Mouse (Mus musculus) ovary, postnatal 14 days (tissue): ENCODE measurements at regions not wholly inside any gene's neighbourhood (a gene's known extent, or its start where the extent isn't known, plus 50 kb on each side); places are given as distances from the start of the nearest gene placed in this dataset.

Source experiments
- DNase-seq: peaks from one replicate; pipeline ENCODE4 v3.0.0; 2022; ENCODE audit warnings: low spot score

GRCm38 (mm10) chr4:82092296-82093230 lies 613.0 kb downstream of the Nfib start:
- DNase-seq, result no peak

DNA sequence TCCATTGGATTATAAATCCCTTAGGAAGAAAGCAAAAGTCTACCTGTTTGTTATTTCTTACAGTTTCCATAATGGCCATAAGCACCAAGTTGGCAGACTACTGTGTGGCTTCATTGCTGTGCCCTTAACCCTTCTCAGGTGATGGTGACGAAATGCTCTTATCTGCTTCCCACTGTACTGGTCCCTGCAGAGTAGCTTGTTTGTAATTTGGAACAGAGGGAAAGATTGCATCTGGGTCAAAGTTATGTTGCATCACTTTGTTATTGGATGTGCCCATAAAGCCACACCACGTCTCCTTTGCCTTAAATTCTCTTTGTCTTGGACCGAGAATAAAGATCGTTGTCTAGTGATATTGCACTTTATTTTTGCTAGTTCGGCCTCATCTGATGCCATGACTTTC lies 615.9 kb downstream of the Nfib start:
- no peak for DNase-seq

DNA sequence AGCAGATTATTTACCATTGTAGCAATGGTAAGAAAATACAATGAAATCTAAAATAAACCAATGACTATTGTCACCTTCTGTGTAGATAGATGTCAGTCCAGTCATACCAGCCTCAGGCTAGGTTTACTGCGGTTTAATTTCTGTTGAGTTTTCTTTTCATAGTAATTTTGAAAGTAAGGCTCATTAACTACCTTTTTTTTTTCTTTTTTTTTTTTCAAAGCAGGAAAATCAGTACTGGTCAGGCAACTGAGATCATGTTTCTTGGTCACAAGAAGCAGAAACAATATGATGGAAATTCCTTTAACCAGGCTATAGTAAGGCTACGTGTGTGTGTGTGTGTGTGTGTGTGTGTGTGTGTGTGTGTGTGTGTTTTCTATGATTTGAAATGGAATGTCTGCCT lies 622.0 kb downstream of the Nfib start:
- no peak for DNase-seq

DNA sequence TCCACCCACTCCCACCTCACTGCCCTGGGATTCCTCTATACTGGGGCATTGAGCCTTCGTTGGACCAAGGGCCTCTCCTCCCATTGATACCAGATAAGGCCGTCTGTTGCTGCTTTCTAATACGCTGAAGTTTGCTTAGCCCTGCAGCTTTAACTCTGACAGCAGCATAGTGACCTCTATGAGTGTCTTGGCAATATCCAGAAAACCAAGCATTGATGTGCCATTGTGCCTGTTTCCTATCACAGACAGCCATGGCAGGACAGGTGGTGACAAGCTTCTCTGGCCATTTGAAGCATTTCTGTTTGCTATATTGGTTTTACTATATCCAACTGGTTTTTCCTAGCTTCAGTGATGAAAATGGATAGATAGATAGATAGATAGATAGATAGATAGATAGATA lies 625.4 kb upstream of the Mpdz start:
- no peak for DNase-seq

GRCm38 (mm10) chr4:82065641-82066358 lies 623.2 kb upstream of the Mpdz start:
- no peak for DNase-seq

DNA sequence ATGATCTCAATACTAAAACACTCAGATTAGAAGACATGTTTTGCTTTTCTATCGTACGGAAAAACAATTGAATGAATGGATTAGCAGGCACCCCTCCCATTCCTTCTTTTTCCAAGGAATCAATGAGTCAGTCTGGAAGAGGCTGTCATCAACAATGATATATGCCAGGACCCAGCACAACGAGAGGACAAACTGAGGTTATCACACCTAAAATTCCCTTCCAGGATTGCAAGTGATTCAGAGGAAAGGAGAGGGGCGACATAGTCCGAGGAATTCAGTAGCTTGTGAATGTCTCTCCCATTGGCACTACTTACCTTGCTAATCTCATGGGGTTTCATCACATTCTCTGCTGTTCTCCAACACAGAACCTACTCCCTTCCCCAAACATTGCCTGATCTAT lies 620.1 kb upstream of the Mpdz start:
- DNase-seq, result no peak

GRCm38 (mm10) chr4:82056671-82057070 lies 614.1 kb upstream of the Mpdz start:
- DNase-seq, result no peak

DNA sequence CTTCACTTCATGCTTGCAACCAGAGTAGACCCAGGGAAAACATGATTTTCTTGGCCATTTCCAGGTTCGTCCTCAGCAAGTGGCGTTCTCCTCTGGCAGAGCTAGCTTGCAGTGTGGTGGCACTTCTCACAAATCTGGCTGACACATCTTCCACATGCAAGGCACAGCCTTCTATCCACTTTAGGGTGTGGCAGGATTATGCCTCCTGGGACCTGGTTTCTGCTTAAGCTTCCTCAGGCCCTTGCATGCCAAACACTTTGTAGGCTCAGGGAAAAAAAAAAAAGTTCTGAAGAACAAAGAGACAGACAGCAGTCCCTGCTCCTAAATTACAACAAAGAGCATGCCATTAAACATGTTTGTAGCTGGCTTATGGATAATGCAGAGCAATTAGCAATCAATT lies 605.6 kb upstream of the Mpdz start:
- no peak for DNase-seq

- DNase-seq, result no peak
These were observed 594.9 kb upstream of the Mpdz start for GRCm38 (mm10) chr4:82037473-82037872.

GRCm38 (mm10) chr4:82035074-82035703 lies 592.6 kb upstream of the Mpdz start:
- no peak for DNase-seq

GRCm38 (mm10) chr4:82029237-82029636 lies 586.6 kb upstream of the Mpdz start:
- DNase-seq, result no peak

DNA sequence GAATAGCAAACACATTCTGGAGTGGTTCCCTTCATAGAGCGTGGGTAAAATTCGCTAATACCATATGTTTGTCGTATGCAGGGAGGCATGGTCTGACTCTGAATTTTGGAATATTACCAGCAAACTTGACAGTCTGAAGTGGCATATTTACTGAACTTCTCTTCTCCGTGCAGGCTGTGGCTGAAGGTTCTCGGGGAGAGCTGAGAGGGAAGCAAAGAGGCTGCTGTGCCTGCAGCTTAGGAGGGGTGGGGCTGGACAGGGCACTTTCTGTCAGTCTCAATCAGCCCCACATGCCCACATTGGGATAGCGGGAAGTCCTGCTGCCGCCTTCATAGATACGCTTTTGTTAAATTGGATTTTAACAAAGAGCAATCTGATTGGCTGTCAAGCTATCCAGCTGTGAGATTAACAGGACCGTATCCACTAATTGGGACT lies 584.8 kb upstream of the Mpdz start:
- no peak for DNase-seq

DNA sequence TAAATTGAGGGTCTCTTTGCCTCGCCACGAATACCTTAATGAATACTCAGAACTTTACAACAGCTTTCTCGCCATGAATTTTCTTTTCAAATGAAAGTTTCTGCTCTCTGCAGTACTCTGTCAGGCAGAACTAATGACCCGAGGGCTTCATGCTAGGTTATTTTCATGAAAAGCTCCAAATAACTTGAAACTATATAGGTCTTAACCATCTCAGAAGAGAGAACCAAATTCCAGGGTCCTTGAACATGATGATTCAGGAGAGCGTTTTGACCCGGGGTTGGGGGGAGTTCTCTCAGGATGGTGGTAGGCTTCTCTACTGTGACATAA lies 558.8 kb upstream of the Mpdz start:
- no peak for DNase-seq

GRCm38 (mm10) chr4:82000590-82001405 lies 558.2 kb upstream of the Mpdz start:
- DNase-seq, result no peak

- DNase-seq, result no peak
These were observed 557.2 kb upstream of the Mpdz start for GRCm38 (mm10) chr4:81999654-82000314.

GRCm38 (mm10) chr4:81999093-81999492 lies 556.5 kb upstream of the Mpdz start:
- DNase-seq, result no peak

- DNase-seq, result no peak
These were observed 553.8 kb upstream of the Mpdz start for GRCm38 (mm10) chr4:81996445-81996844.

DNA sequence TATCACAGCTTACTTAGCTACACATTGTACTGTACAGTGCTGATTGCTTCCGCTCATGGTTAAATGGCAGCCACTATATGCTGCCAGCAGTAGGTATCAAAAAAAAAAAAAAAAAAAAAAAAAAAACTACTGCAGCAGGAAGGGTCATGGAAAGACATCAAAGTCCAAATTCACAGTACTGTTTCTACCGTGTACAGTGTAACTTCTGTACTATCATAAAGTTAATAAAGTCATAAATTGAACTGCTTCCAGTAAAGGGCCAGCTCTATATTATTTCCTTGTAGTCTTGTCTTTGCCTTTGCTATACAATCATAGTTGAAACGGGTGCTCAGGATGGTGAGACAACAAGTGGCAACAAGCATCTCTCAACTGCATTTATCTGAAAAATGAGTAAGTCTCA lies 552.6 kb upstream of the Mpdz start:
- DNase-seq, result no peak

GRCm38 (mm10) chr4:81988796-81989195 lies 546.2 kb upstream of the Mpdz start:
- DNase-seq, result no peak

DNA sequence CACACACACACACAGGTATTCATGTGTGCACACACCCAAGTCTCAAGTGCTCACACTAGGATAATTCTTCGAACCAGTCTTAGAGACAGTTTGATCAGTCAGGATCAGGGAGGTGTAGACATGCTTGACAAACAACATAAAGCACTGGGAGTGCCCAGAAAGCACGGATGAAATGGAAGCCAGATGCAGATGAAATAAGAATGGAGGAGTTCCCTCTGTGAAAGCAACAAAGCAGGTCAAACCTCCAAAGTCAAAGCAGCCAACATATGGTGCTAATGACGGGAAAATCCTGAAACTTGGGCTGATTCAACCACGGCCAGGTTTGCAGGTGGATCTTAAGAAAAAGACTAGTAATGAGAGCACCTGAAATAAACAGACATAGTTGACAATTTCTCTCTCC lies 544.0 kb upstream of the Mpdz start:
- DNase-seq, result no peak

GRCm38 (mm10) chr4:81981811-81982210 lies 539.2 kb upstream of the Mpdz start:
- no peak for DNase-seq

DNA sequence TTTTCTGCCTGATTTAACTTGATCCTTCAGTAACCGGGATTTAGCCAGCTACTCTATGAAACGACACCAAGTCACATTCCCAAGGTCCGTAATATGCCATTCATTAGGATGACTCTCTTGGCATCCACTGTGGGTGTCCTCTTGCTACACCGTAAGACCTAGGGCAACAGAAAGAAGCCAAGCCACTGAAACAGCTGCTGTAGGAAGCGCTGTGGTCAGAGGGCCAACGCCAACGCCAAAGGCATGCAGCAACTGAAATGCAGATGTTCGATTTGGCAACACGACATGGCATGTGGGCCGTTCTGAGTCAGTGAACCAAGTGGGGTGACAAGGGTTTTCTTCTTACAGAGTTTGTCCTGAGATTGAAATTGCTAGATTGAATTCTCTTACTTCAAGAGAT lies 527.9 kb upstream of the Mpdz start:
- DNase-seq, result no peak
